Mouse (Mus musculus) liver (tissue): ENCODE measurements around the gene Hspa2.

ENCODE experiments used
- DNase-seq: peaks from one replicate; pipeline ENCODE4 v3.0.0-alpha.2; 2020; ENCODE audit warnings: mixed read lengths

The Hspa2 gene

GRCm38 (mm10) chr12:76403886-76404537, at the start of gene Hspa2:
TSS of gene Hspa2 (plus strand) at chr12:76404176.
- peak; percentile 96 for DNase-seq

- no peak for DNase-seq
These were observed 43.1 kb upstream of the Hspa2 start for GRCm38 (mm10) chr12:76360868-76361267.

DNA sequence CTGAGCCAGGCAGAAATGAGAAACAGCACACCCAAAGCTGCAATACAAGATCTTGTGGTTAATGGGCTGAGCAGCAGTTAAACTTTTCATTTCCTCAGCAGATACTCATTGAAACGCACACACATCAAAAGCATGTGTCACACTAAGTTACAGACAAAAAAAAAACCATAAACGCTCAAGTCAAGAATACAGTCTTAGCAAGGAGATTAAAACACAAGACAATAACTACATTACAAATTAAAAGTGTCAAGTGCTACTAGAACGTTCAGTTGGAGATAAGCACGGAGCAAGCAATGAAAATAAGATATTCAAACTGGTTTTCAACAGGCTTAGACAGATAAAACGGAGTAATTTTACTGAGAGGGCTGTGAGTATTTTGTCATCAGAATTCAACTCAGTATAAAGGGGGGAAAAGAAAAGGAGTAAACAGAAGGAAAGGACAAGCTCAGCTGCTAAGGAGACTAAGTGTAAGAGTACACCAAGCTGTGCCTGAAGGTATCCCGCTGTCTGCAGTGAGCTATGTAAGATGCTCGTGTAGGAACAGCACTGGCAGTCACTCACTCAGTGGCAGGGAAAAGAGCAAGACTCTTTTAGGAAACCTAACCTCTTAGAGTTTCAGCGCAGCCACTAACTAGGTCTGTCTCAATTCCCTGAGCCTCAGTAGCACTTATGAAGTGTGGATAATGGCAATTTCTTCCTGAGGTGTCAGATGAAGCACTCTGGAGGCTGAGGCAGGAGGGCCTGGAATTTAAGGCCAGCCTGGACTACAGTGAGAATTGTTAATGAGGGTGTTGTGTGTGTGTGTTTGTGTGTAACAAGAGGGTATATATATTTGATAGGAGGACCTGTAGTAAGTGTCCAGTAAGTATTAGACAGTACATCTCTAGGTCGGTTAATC, 42.3 kb upstream of the Hspa2 start:
- DNase-seq: no peak

- no peak for DNase-seq
These were observed 41.7 kb upstream of the Hspa2 start for GRCm38 (mm10) chr12:76362303-76362676.

DNA sequence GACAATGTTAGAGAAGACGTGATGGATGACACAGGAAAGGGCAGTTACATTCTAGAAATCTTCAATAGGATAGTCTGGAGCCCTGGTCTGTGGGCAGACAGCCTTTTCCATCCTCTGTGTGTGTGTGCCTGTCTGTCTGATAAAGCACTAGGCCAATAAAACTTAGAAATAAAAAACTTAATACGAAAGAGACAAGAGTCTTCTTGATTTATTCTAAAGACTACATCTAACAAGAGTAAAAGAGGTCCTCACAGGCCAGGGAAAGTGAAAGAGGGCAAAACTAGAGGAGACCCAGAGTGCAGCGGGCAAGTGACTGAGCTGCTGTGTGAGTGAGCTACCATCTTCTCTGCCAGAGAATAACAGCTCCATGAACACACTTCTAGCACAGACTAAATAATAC, 37.7 kb upstream of the Hspa2 start:
- no peak for DNase-seq

DNA sequence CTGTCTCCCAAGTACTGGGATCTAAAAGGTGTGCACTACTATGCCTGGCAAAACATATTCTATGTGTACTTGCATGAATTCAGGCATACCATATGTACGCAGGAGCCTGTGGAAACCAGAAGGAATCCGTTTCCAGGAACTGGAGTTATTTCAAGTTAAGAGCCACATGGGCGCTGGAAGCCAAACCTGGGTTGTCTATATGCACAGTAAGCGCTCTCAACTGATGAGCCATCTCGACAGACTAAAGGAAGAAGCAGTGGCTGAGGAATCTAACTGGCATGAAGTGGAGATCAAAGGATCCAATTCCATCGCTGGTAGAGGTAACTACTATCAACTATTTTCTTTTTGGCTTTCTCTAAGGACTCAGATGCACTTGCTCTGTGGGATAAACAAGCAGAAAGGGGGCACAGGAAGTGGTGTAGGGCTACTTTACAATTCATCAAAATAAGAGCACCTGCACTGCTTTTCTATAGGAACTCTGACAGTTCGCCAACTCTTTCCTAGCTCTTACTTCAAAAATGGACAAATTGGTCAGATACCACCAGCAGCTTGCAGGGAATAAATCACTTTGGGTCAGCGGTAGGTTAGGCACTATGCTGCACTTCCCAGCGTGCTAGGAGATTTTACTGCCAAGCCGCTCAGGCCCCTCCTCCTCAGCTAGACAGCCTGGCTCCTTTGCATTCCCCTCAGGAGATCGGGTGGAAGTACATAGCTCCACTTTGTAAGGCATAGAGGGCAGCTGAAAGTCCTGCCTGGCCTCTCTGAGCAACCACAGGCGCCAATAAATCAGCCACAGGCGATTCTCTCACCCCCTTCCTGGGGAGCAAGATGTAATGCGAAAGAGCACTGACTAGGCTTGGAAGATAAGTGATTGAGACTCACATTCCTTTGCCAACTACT, 36.6 kb upstream of the Hspa2 start:
- DNase-seq: peak; percentile 41

DNA sequence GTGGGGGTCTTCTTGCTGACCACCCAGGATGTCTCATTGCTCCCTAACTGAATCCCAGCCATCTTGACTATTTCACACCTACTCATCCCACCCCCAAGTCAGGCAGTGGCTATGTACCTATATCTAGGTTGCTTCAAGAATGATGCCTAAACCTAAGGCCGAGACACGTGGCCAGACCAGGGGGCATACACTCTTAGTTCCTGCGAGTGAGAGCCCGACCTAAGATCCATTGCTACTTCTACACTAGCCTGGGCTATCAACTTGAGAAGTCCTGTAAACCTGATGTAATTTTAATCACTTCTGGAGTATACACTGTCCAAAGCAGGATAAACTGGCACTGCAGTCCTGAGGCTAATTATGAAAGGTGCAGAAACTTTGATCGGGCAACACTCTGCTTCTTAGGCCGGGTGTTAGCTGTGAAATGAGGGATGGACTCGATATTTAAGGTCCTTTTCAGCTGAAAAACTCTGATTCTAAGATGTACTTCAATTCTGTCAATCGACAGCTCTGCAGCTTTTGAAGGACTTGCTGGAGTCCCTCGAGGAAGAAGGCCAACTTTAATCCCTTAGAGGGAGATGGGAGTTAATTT, 35.7 kb upstream of the Hspa2 start:
- no peak for DNase-seq

DNA sequence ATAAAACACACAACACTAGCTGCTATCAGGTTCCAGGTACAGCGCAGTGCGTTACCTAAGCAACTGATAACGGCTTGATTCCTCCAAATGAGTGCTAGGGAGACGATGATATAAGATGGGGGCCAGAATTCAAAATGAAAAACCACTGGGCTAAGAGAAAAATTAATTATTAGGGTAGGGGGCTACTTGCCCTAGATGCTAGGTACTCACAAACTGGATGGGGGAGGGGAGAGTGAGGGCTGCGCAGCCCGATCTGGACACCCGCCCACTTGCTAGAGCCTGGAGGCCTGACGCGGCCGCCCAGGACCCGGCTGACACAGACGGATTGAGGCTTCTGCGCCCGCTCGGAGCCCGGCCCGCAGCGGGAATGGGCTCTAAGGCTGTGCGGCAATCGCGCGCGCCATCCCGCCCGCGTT, 35.2 kb upstream of the Hspa2 start:
- peak; percentile 73 for DNase-seq

DNA sequence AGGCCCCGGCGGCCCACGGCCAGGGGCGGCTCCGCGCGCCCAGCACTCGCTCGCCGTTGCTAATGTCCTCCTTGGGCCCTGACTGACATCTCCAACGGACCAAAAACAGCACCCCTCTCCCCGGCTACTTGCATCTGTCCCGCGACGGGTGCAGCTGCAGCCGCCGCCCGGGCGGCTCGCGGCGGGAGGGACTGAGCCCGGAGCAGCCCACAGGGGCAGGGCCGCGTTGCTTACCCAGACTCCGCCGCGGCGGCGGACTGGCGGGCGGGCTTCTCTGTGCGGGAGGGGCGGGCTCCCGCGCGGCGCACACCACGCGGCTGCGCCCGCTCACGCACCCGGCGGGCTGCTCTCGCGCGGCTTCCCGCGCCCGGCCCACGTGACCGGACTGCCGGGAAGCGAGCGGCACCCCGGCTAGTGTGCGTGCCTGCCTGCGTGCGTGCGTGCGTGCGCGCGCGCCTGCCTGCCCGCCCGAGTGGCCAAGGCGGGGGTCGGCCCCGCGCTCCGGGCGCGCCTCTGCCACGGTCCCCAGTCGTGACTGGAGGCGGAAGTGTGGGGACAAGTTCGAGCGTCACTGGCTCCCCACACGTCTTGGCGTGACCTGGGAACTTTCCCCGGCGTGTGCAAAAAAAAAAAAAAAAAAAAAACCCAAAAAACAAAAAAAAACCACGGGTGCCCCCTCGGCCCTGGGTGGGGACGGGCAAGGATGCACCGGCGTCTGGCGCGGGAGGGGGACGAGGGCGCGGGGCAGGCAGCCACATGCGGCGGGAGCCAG, 34.6 kb upstream of the Hspa2 start, which contains the start of gene Zbtb25:
Zbtb25 (minus strand) TSS at position 397 of the 772 bp plus-strand sequence.
- DNase-seq: peak; percentile 87

- DNase-seq: peak; percentile 84
These were observed 33.8 kb upstream of the Hspa2 start, which contains the start of gene Zbtb1 for GRCm38 (mm10) chr12:76369978-76370830. TSS of gene Zbtb1 (plus strand) at chr12:76370266.

GRCm38 (mm10) chr12:76370831-76371571, 33.0 kb upstream of the Hspa2 start:
- peak; percentile 87 for DNase-seq

DNA sequence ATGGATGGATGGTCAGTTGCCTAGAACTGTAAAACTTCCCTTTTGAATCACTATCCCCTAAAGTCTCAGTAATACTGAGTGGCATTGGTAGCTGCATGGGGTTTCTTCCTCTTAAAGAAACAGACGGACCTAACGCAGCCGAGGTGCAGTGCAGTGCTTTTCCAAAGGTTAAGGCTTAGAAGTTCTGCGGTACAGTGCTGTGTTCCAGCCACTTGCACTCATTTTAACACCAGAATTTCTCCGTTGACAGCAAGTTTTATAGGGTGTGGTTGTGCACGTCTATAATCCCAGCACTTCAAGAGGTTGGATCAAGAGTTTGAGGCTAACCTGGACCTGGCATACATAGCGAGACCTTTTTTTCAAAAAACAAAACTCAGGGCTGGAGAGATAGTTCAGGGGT, 31.9 kb upstream of the Hspa2 start:
- DNase-seq: peak; percentile 17

DNA sequence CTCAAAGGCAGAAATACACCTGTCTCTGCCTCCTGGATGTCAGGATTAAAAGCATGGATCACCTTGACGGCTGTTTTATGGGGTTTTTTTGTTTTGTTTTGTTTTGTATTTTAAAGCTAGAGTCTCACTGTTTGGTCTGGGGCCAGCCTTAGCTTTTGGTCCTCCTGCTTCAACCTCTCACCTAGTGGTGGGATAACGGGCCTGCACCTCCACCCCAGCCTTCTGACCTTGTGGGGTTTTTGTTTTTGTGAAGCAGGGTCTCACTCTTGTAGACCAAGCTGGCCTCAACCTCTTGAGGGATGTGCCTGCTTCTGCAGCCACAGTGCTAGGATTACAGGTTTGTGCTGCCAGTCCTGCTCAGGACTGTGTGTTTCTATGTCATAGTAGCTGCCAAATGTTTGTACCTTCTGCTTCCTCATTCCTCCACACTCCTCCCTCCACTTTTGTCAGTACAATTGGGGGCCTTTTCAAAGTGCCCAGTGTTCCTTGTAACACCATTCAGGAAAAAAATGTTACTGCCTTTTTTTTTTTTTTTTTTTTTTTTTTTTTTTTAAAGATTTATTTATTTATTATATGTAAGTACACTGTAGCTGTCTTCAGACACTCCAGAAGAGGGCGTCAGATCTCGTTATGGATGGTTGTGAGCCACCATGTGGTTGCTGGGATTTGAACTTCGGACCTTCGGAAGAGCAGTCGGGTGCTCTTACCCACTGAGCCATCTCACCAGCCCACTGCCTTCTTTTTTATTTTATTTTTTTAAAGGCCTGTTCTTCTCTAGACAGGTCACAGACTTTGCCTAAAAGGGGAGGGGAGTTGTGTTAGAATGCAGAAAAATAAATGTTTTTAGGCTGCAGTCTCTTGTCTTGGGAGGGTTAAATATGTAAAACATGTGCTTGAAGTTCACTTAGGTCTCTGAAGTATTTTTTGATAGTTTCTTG, 30.8 kb upstream of the Hspa2 start:
- peak; percentile 31 for DNase-seq

DNA sequence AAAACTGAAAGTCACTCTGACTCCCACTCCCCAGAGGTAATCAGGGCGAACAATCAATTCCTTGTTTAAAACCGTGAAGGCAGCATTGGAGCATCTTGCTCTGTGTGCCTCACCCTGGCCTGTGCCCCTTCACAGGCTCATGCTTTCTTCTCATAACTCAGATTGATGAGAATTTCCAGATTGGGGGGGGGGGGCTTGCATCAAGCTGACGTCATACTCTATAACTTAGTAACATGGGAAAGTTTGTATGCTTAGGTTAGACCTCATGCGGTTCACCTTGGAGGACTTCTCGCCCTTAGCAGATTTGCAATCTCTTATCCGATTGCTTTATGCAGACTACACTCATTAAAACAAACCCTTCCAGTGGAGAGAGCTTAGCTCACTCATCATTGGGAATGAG, 30.0 kb upstream of the Hspa2 start:
- DNase-seq: no peak

- no peak for DNase-seq
These were observed 29.1 kb upstream of the Hspa2 start for GRCm38 (mm10) chr12:76374911-76375310.

GRCm38 (mm10) chr12:76375506-76375905, 28.5 kb upstream of the Hspa2 start:
- DNase-seq: peak; percentile 79

GRCm38 (mm10) chr12:76376649-76377048, 27.3 kb upstream of the Hspa2 start:
- peak; percentile 59 for DNase-seq

DNA sequence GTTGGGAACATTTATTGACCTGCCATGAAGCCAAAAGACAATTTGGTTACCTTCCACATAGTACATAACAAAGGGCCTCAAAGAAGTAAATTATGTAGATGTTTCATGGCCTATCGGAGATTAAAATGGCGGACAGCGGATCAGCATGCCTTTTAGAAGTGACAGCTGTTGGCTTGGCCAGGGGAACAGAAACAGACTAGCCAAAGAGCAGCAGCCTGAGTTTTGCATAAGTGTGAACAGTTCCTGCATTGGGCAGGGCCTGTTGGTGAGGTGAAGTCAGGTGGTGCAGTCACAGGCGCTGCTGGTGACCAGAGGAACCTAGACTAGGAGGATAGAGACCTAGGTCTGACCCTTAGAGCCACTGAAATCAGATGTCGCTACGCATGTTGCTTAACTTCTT, 26.9 kb upstream of the Hspa2 start:
- DNase-seq: no peak

DNA sequence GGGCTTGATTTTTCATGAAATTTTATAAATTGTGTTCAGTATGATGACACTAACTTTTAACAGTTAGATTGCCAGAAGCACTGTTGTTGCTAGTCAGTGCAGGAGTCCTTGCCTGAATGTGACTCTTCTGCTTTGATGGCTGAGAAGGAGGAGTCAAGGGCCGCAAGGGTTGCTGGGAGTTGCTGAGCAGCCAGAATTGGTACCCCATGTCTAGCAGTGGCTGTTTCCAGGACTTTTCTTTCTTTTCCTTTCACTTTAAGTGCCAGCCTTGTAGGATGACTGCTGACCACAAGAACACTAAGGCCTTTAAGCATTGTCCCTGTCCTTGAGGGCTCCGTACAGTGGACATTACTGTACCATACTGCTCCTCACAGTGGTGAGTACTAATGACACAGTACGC, 26.2 kb upstream of the Hspa2 start:
- no peak for DNase-seq
